Mouse (Mus musculus): ENCODE data around the gene Timm29. TPM values are rescaled to one million over a fixed set of nuclear protein-coding genes. Genes with fewer than 3 reads are reported as not detected.
A peak's percentile ranks its signal among the peaks of the same experiment; 100 is the strongest.
"Not testable (repeated sequence)": the region's sequence is repeated elsewhere in the genome, so short reads cannot be mapped to it uniquely, and the experiment has no call there.

Timm29 gene
- polyA plus RNA-seq, 1 experiment from 2014 or later, result 31.4 TPM

- Histone ChIP-seq H3K36me3 (replicated peaks) (peaks cover 68% of the 10 kb centered on the region), H3K4me1 (peaks cover 37% of the 10 kb centered on the region), H3K4me3 (peak overlapping the region; percentile 98; the same call in 1 of the 2 replicates), H3K27ac (no peak overlapping the region), H3K9me3 (no peaks in the 10 kb centered on the region), H3K27me3 (ENCODE audit: poor library complexity, severe bottlenecking) (no peaks in the 10 kb centered on the region)
- 88% methylated on average over 6 of the region's 6 CpGs for WGBS
- no peak for DNase-seq (ENCODE audit: extremely low spot score, low spot score)
Measured at GRCm38 (mm10) chr9:21591127-21591830, 1.2 kb upstream of the Timm29 start.

GRCm38 (mm10) chr9:21591831-21592702, 455 bp upstream of the Timm29 start:
- peaks cover 67% of the 10 kb centered on the region for H3K36me3 ChIP-seq (replicated peaks)
- DNase-seq (ENCODE audit: extremely low spot score, low spot score), result no peak

GRCm38 (mm10) chr9:21593122-21593721, 700 bp downstream of the Timm29 start:
- peak overlapping the region; percentile 88 for H3K27ac ChIP-seq
- peaks cover 37% of the 10 kb centered on the region for H3K4me1 ChIP-seq
- WGBS, result 3% methylated on average over 69 of the region's 69 CpGs
- H3K4me3 ChIP-seq, result peak overlapping the region; percentile 98
- no peak for DNase-seq (ENCODE audit: extremely low spot score, low spot score)
- no peaks in the 10 kb centered on the region for H3K9me3 ChIP-seq
- H3K36me3 ChIP-seq (replicated peaks), result peaks cover 56% of the 10 kb centered on the region
- no peaks in the 10 kb centered on the region for H3K27me3 ChIP-seq (ENCODE audit: poor library complexity, severe bottlenecking)

More at GRCm38 (mm10) chr9:21591831-21592702, 455 bp upstream of the Timm29 start:
- Histone ChIP-seq H3K4me1 (peaks cover 37% of the 10 kb centered on the region), H3K9me3 (no peaks in the 10 kb centered on the region), H3K27ac (peak overlapping the region; percentile 88), H3K4me3 (peak overlapping the region; percentile 98), H3K27me3 (ENCODE audit: poor library complexity, severe bottlenecking) (no peaks in the 10 kb centered on the region)
- WGBS, result 23% methylated on average over 17 of the region's 17 CpGs

- not testable (repeated sequence) for H3K9me3 ChIP-seq; H3K27me3 ChIP-seq (ENCODE audit: poor library complexity, severe bottlenecking); DNase-seq (ENCODE audit: extremely low spot score, low spot score); H3K27ac ChIP-seq
- H3K4me3 ChIP-seq, result peak overlapping the region; percentile 98
- H3K4me1 ChIP-seq, result peaks cover 37% of the 10 kb centered on the region
- WGBS, result 91% methylated on average over 8 of the region's 8 CpGs
- H3K36me3 ChIP-seq (replicated peaks), result peaks cover 44% of the 10 kb centered on the region
Measured at GRCm38 (mm10) chr9:21594350-21594749, 1.8 kb downstream of the Timm29 start.

GRCm38 (mm10) chr9:21594838-21595237, 2.3 kb downstream of the Timm29 start:
- WGBS, result 90% methylated on average over 2 of the region's 2 CpGs
- H3K36me3 ChIP-seq (replicated peaks), result peaks cover 39% of the 10 kb centered on the region
- H3K27me3 ChIP-seq (ENCODE audit: poor library complexity, severe bottlenecking), result no peaks in the 10 kb centered on the region
- H3K9me3 ChIP-seq, result no peaks in the 10 kb centered on the region
- no peak overlapping the region for H3K4me3 ChIP-seq
- H3K27ac ChIP-seq, result no peak overlapping the region
- H3K4me1 ChIP-seq, result peaks cover 37% of the 10 kb centered on the region
- DNase-seq (ENCODE audit: extremely low spot score, low spot score), result no peak

GRCm38 (mm10) chr9:21598198-21598597, 5.7 kb downstream of the Timm29 start:
- Histone ChIP-seq H3K27ac (no peak overlapping the region), H3K27me3 (ENCODE audit: poor library complexity, severe bottlenecking) (no peaks in the 10 kb centered on the region), H3K4me1 (peaks cover 20% of the 10 kb centered on the region), H3K36me3 (replicated peaks) (peaks cover 29% of the 10 kb centered on the region), H3K4me3 (no peak overlapping the region), H3K9me3 (no peaks in the 10 kb centered on the region)
- DNase-seq (ENCODE audit: extremely low spot score, low spot score), result no peak
- 41% methylated on average over 2 of the region's 2 CpGs for WGBS

- H3K27me3 ChIP-seq (ENCODE audit: poor library complexity, severe bottlenecking), result no peaks in the 10 kb centered on the region
- WGBS, result 80% methylated on average over 3 of the region's 3 CpGs
- no peak for DNase-seq (ENCODE audit: extremely low spot score, low spot score)
- no peak overlapping the region for H3K27ac ChIP-seq
- H3K9me3 ChIP-seq, result no peaks in the 10 kb centered on the region
- peaks cover 18% of the 10 kb centered on the region for H3K36me3 ChIP-seq (replicated peaks)
- H3K4me3 ChIP-seq, result no peak overlapping the region
- 0 out of 2 replicates have a peak, but pooled peaks cover under 1% of the 10 kb centered on the region for H3K4me1 ChIP-seq
Measured at GRCm38 (mm10) chr9:21600186-21600585, 7.7 kb downstream of the Timm29 start.

GRCm38 (mm10) chr9:21601073-21601472, 8.6 kb downstream of the Timm29 start:
- no peaks in the 10 kb centered on the region for H3K4me1 ChIP-seq
- no peak overlapping the region for H3K4me3 ChIP-seq
- H3K27me3 ChIP-seq (ENCODE audit: poor library complexity, severe bottlenecking), result no peaks in the 10 kb centered on the region
- no peak for DNase-seq (ENCODE audit: extremely low spot score, low spot score)
- H3K36me3 ChIP-seq (replicated peaks), result peaks cover 9% of the 10 kb centered on the region
- 91% methylated on average over 2 of the region's 2 CpGs for WGBS
- no peaks in the 10 kb centered on the region for H3K9me3 ChIP-seq
- no peak overlapping the region for H3K27ac ChIP-seq

- Histone ChIP-seq H3K4me1 (no peaks in the 10 kb centered on the region), H3K27ac (no peak overlapping the region), H3K27me3 (ENCODE audit: poor library complexity, severe bottlenecking) (no peaks in the 10 kb centered on the region), H3K36me3 (replicated peaks) (peaks cover 2% of the 10 kb centered on the region), H3K9me3 (no peaks in the 10 kb centered on the region), H3K4me3 (no peak overlapping the region)
- peak; percentile 75 for DNase-seq (ENCODE audit: extremely low spot score, low spot score)
- whole genome bisulfite sequencing, result 49% methylated on average over 10 of the region's 10 CpGs
Measured at GRCm38 (mm10) chr9:21601722-21602399, 9.3 kb downstream of the Timm29 start.

- no peaks in the 10 kb centered on the region for H3K9me3 ChIP-seq
- H3K4me3 ChIP-seq, result no peak overlapping the region
- no peaks in the 10 kb centered on the region for H3K36me3 ChIP-seq (replicated peaks)
- DNase-seq (ENCODE audit: extremely low spot score, low spot score), result no peak
- H3K27ac ChIP-seq, result no peak overlapping the region
- no peaks in the 10 kb centered on the region for H3K4me1 ChIP-seq
- H3K27me3 ChIP-seq (ENCODE audit: poor library complexity, severe bottlenecking), result no peaks in the 10 kb centered on the region
- 71% methylated on average over 5 of the region's 5 CpGs for WGBS
Measured at GRCm38 (mm10) chr9:21604119-21604518, 11.6 kb downstream of the Timm29 start.

- Histone ChIP-seq H3K9me3 (no peaks in the 10 kb centered on the region), H3K4me3 (no peak overlapping the region), H3K4me1 (no peaks in the 10 kb centered on the region), H3K27me3 (ENCODE audit: poor library complexity, severe bottlenecking) (no peaks in the 10 kb centered on the region), H3K36me3 (replicated peaks) (no peaks in the 10 kb centered on the region), H3K27ac (no peak overlapping the region)
- DNase-seq (ENCODE audit: extremely low spot score, low spot score), result no peak
- WGBS, result 74% methylated on average over 5 of the region's 5 CpGs
Measured at GRCm38 (mm10) chr9:21605865-21606264, 13.3 kb downstream of the Timm29 start.

- Histone ChIP-seq H3K27me3 (ENCODE audit: poor library complexity, severe bottlenecking) (no peaks in the 10 kb centered on the region), H3K4me1 (no peaks in the 10 kb centered on the region), H3K4me3 (no peak overlapping the region), H3K27ac (no peak overlapping the region), H3K36me3 (replicated peaks) (no peaks in the 10 kb centered on the region), H3K9me3 (no peaks in the 10 kb centered on the region)
- 77% methylated on average over 1 of the region's 1 CpGs for WGBS
- DNase-seq (ENCODE audit: extremely low spot score, low spot score), result no peak
Measured at GRCm38 (mm10) chr9:21606648-21607047, 14.1 kb downstream of the Timm29 start.
